Mouse (Mus musculus) neural tube, embryonic 13.5 days (tissue): ENCODE measurements around the gene Gimap7. TPM values are rescaled to one million over a fixed set of nuclear protein-coding genes. Genes with fewer than 3 reads are reported as not detected.

Experiments
- ATAC-seq: fragments of 200-750 bp; cut with Nextera tagmentation; 2 replicates; pipeline ENCODE4 v1.8.0; 2017; ENCODE audit warnings: low read depth, mild to moderate bottlenecking, moderate TSS enrichment, moderate library complexity
- H3K27ac ChIP-seq: fragments of 300-500 bp; sonication (generic); replicated peaks from 2 replicates; pipeline ENCODE4 v1.5.1; 2015; ENCODE audit warnings: moderate library complexity, mild to moderate bottlenecking, inconsistent platforms
- H3K27me3 ChIP-seq: fragments of 300-500 bp; sonication (generic); 2 replicates; pipeline ENCODE4 v1.6.1; 2015; ENCODE audit warnings: mild to moderate bottlenecking, inconsistent platforms
- H3K36me3 ChIP-seq: fragments of 300-500 bp; sonication (generic); 2 replicates; pipeline ENCODE4 v1.6.1; 2015; ENCODE audit warnings: mild to moderate bottlenecking, inconsistent platforms
- H3K4me1 ChIP-seq: fragments of 300-500 bp; sonication (generic); replicated peaks from 2 replicates; pipeline ENCODE4 v1.6.1; 2015; ENCODE audit warnings: inconsistent platforms
- H3K4me2 ChIP-seq: fragments of 300-500 bp; sonication (generic); 2 replicates; pipeline ENCODE4 v1.6.1; 2015; ENCODE audit warnings: inconsistent platforms, mild to moderate bottlenecking, moderate library complexity
- H3K4me3 ChIP-seq: fragments of 300-500 bp; sonication (generic); 2 replicates; pipeline ENCODE4 v1.5.1; 2015; ENCODE audit warnings: mild to moderate bottlenecking, inconsistent platforms
- H3K9ac ChIP-seq: fragments of 300-500 bp; sonication (generic); 2 replicates; pipeline ENCODE4 v1.6.1; 2015; ENCODE audit warnings: moderate library complexity, mild to moderate bottlenecking, inconsistent platforms
- H3K9me3 ChIP-seq: fragments of 300-500 bp; sonication (generic); 2 replicates; pipeline ENCODE4 v1.6.1; 2016; ENCODE audit warnings: inconsistent platforms
- WGBS: fragments of 180-500 bp; shearing (Covaris S2); methylation state at CpG from one replicate; pipeline ENCODE4 v1.1.7; 2015; 5-methylcytosine and 5-hydroxymethylcytosine counted together
- polyA plus RNA-seq: library from polyadenylated mRNA; unstranded; fragments of >200 nt; fragmentation: Nextera tagmentation; extraction: Ambion mirVana; gene quantifications from 2 replicates; pipeline ENCODE4 v1.2.1, GENCODE M21; 2015

The Gimap7 gene
- polyA plus RNA-seq, 1 experiment from 2014 or later: not detected

DNA sequence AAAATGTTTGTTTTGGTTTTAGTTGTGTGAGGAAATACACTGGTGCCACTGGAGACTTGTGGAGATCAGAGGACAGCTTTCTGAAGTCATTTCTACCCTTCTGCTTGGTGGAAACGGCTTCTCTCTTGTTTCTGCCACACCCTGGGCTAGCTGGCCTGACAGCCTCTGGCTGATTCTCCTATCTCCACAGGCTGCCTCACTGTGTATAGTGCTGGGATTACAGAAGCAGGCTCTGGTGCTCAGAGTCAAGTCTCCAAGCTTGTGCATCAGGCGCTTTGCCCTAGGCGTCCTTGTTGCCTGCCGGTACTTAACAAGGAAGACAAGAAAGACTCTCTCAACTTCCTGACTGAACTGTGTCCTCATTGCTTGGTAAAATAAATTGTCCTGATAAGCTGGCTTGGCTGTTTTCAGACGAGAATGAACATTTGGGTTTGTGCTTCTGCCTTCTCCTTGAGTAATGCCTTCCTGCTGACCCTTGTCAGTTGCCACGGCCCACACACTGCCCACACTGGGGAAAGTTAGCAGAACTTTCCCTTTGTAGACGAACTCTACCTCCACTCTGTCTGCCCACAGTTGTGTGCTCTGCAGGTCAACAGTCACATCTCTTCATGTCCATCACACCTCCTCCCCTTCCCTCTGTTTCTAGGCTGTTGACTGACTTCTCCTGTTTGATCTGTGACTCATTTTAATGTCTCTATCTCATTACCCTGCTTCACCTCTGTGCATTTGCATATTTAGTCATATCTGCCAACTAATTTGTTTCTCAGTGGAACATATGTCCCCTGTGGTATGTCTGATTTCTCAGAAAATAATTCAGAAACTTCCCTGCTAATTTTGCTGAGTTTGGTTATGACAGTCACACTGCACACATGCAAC, 28.9 kb downstream of the Gimap7 start:
- H3K36me3 ChIP-seq: no peaks in the 10 kb centered on the region
- no peak overlapping the region for H3K4me2 ChIP-seq
- no peak overlapping the region for H3K9ac ChIP-seq
- WGBS: 74% methylated on average over 7 of the region's 7 CpGs
- peaks cover 9% of the 10 kb centered on the region for H3K4me1 ChIP-seq
- H3K27me3 ChIP-seq: peaks cover 30% of the 10 kb centered on the region
- H3K27ac ChIP-seq: no peak overlapping the region
- H3K4me3 ChIP-seq: no peak overlapping the region
- no peaks in the 10 kb centered on the region for H3K9me3 ChIP-seq
- no peak for ATAC-seq

DNA sequence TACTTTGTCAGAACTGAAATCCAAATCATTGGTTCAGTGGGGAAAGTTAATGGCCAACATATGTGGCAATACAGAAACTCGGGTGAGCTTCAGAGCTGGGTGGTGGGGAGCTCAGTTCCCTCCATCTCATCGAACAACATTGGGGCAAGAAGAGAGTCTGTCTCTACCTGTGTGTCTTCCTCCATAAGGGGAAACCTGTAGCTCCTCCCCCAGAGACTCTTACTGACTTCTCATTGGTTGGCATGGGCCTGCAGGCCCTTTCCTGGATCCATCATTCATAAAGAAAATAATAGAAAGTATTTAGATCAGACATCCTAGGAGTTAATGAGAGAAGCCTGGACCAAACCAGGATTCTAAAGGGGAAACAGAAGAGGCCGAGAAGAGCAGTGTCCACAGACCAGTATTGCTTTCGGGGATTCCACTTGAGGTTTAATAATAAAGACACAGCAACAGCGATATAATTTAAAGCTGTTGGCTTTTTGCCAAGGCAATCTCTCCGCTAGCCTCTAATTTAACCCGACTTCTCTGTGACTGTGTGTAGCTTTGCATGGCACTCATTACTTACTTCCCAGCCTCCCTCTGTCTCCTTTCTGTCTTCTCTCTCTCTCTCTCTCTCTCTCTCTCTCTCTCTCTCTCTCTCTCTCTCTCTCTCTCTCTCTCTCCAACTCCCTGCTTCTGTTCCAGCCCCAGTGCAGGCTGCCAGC, 45.3 kb downstream of the Gimap7 start:
- Histone ChIP-seq H3K27ac (no peak overlapping the region), H3K9me3 (peaks cover 7% of the 10 kb centered on the region; the same call in 1 of the 2 replicates), H3K36me3 (no peaks in the 10 kb centered on the region), H3K27me3 (no peaks in the 10 kb centered on the region), H3K9ac (no peak overlapping the region), H3K4me1 (no peaks in the 10 kb centered on the region), H3K4me3 (no peak overlapping the region), H3K4me2 (no peak overlapping the region)
- peak; percentile 56 for ATAC-seq
- WGBS: 59% methylated on average over 7 of the region's 7 CpGs

DNA sequence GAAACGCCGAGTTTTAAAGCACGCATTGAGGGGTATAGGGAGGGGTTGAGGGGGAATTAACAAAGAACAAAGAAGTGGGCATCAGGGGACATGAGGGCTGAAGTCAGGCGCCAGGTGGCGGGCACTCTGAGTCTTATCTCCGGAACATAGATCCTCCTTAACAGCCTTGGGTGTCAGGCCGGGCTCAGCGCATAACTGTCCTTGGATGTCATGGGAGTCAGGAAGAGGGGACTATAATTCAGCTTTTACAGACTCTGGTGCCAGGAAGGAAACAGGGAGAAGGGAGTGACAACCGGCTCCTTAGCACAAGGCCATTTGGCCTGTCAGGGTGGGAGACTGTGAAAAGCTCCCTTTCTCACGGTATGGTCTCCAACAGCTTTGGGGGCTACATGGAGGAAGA, 46.1 kb downstream of the Gimap7 start:
- Histone ChIP-seq H3K27me3 (no peaks in the 10 kb centered on the region), H3K9me3 (peaks cover 7% of the 10 kb centered on the region; the same call in 1 of the 2 replicates), H3K4me1 (no peaks in the 10 kb centered on the region), H3K4me2 (no peak overlapping the region), H3K27ac (no peak overlapping the region), H3K36me3 (no peaks in the 10 kb centered on the region), H3K4me3 (no peak overlapping the region), H3K9ac (no peak overlapping the region)
- WGBS: 92% methylated on average over 10 of the region's 10 CpGs
- no peak for ATAC-seq

DNA sequence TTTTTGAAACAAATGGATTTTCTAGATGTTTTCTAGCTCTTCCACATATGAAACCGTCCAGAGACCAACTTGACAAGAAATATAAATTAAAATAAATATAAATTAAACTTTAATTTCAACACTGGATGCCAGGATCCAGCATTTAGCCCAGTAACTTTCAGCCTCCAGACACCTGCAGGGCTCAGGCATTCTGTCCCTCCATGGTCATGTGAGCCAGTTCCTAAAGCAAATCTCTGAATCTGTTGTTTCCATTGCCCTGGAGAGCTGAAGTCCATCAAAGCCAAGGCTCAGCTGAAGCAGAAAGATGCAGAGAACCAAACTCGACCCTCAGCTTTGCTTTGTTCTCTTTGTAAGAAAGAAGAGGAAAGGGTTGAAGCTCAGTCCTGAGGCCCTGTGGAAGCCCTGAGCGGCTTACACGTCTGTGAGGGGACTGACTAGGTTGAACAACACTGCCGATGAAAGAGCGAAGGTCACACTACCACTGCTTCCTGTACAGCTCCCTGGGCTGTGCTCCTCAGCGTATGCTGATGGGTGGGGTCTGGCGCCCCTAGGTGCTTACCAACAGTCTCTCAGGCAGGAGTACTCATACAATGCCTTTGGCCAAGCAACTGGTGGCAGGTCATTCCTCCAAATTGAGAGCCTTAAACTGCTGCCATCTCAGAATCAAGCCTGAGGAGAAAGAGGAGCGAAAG, 49.9 kb downstream of the Gimap7 start:
- Histone ChIP-seq H3K27ac (no peak overlapping the region), H3K4me3 (no peak overlapping the region), H3K27me3 (no peaks in the 10 kb centered on the region), H3K4me2 (no peak overlapping the region), H3K9me3 (peaks cover 7% of the 10 kb centered on the region; the same call in 1 of the 2 replicates), H3K9ac (no peak overlapping the region), H3K4me1 (no peaks in the 10 kb centered on the region), H3K36me3 (no peaks in the 10 kb centered on the region)
- no peak for ATAC-seq
- WGBS: 81% methylated on average over 9 of the region's 9 CpGs

DNA sequence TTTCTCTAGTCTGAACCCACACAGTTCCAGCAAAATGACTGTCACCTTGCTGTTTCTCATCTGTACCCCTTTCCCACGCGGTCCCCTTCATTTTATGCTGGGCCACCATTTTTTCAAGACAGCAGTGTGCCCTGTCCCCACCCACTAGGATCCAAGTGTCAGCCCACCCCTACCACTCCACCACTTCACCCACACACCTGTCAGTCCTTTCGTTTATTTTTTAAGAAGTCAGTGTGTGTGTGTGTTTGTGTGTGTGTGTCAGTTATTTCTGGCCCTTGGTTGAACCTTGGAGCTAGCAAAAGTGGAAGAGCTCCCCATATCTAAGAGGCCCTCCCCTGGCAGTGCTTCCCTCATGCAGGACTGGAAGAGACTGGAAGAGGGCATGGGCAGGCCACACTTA, 50.5 kb downstream of the Gimap7 start:
- no peaks in the 10 kb centered on the region for H3K4me1 ChIP-seq
- no peak for ATAC-seq
- no peak overlapping the region for H3K4me3 ChIP-seq
- no peak overlapping the region for H3K4me2 ChIP-seq
- WGBS: 92% methylated on average over 3 of the region's 3 CpGs
- H3K27me3 ChIP-seq: no peaks in the 10 kb centered on the region
- H3K9me3 ChIP-seq: peaks cover 7% of the 10 kb centered on the region; the same call in 1 of the 2 replicates
- no peak overlapping the region for H3K9ac ChIP-seq
- H3K36me3 ChIP-seq: no peaks in the 10 kb centered on the region
- H3K27ac ChIP-seq: no peak overlapping the region

DNA sequence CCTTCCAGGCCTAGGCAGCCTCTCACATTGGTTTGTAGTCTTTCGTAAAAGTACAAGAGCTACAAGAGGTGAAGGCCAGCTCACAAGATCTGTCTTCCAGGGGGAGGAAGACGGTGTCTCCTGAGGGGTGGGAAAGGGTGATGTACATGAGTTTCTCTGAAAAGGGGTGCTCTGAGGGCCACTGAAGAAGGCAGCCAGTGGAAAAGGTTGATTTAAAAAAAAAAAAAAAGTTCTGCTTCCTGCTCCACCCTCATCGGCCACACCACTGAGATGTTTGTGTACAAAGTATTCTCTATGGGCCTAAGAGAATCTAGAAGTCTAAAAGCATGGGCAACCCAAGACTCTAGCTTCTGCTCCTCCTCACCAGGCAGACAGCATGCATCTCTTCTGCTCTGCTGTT, 52.3 kb downstream of the Gimap7 start, which contains the start of gene Gimap3:
Gene Gimap3 (minus strand): TSS at position 156 of the 400 bp plus-strand sequence.
- Histone ChIP-seq H3K9me3 (no peaks in the 10 kb centered on the region), H3K27ac (no peak within 1 kb of the TSS), H3K4me2 (no peak within 1 kb of the TSS), H3K36me3 (no peaks in the 10 kb centered on the region), H3K4me1 (no peaks in the 10 kb centered on the region), H3K27me3 (no peaks in the 10 kb centered on the region), H3K9ac (no peak within 1 kb of the TSS), H3K4me3 (no peak within 1 kb of the TSS)
- 95% methylated on average over 3 of the region's 3 CpGs for WGBS
- no peak for ATAC-seq

DNA sequence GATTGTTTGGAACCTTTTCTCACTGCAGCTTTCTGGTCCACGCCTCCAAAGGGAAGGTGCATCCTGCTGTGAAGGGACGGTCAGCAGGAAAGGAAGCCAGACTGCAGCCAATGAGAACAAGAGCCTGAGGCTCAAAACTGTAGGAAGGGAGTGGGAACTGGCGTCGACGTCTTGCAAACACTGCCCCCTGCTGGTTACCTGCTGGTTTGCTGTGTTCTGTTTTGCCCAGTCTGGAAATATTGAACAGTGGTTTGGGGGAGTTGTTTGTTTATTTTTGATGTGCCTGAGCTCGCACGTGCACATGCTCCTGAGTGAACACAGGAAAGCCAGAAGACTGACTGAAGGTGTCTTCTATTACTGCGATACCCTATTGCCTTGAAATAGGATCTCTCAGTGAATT, 53.6 kb downstream of the Gimap7 start:
- 12% methylated on average over 8 of the region's 8 CpGs for WGBS
- 0 out of 2 replicates have a peak overlapping the region, but pooled peaks have one; percentile 4 for H3K4me2 ChIP-seq
- H3K9me3 ChIP-seq: no peaks in the 10 kb centered on the region
- ATAC-seq: peak; percentile 43; the same call in 1 of the 2 replicates
- no peaks in the 10 kb centered on the region for H3K4me1 ChIP-seq
- no peaks in the 10 kb centered on the region for H3K27me3 ChIP-seq
- H3K4me3 ChIP-seq: no peak overlapping the region
- H3K27ac ChIP-seq: no peak overlapping the region
- no peak overlapping the region for H3K9ac ChIP-seq
- no peaks in the 10 kb centered on the region for H3K36me3 ChIP-seq

Other genes with a start within 250 kb of the Gimap7 start
- gene Atp6v0e2, start 181.0 kb upstream of the Gimap7 start, polyA plus RNA-seq: 177 and 203 TPM in 2 replicates
- 20.7 and 24.0 TPM in 2 replicates for gene Lrrc61, start 163.8 kb upstream of the Gimap7 start, polyA plus RNA-seq
- gene Rarres2, start 145.8 kb upstream of the Gimap7 start, polyA plus RNA-seq: 9.2 and 10.9 TPM in 2 replicates
- gene Gm45021, start 129.0 kb upstream of the Gimap7 start, polyA plus RNA-seq: not detected in 2 replicates
- gene Repin1, start 124.7 kb upstream of the Gimap7 start, polyA plus RNA-seq: 38.0 and 40.3 TPM in 2 replicates
- not detected in 2 replicates for gene Gm44965, start 124.7 kb upstream of the Gimap7 start, polyA plus RNA-seq
- gene Zfp775, start 116.6 kb upstream of the Gimap7 start, polyA plus RNA-seq: 11.3 and 15.7 TPM in 2 replicates
- gene AI854703, start 91.9 kb upstream of the Gimap7 start, polyA plus RNA-seq: 11.2 and 12.7 TPM in 2 replicates
- gene Gimap8, start 71.4 kb upstream of the Gimap7 start, polyA plus RNA-seq: 0.74 TPM in 2 replicates
- gene Gimap9, start 42.5 kb upstream of the Gimap7 start, polyA plus RNA-seq: 1.6 and 2.7 TPM in 2 replicates
- 2.9 and 3.3 TPM in 2 replicates for gene Gimap4, start 34.1 kb upstream of the Gimap7 start, polyA plus RNA-seq
- 10.9 and 11.6 TPM in 2 replicates for gene Gimap6, start 10.4 kb upstream of the Gimap7 start, polyA plus RNA-seq
- gene Gm28053, start within 50 bp of the Gimap7 start, polyA plus RNA-seq: 0.95 TPM in 1 of 2 replicates, not detected in the other
- gene Gimap1, start 20.4 kb downstream of the Gimap7 start, polyA plus RNA-seq: 8.6 and 8.7 TPM in 2 replicates
- 2.0 TPM in 2 replicates for gene Gimap5, start 27.6 kb downstream of the Gimap7 start, polyA plus RNA-seq
- gene Gimap3, start 52.2 kb downstream of the Gimap7 start, polyA plus RNA-seq: not detected in 2 replicates
- 22.8 and 30.5 TPM in 2 replicates for gene Tmem176a, start 122.3 kb downstream of the Gimap7 start, polyA plus RNA-seq
- gene Tmem176b, start 122.9 kb downstream of the Gimap7 start, polyA plus RNA-seq: 127 and 151 TPM in 2 replicates
- not detected in 2 replicates for gene Aoc1, start 154.3 kb downstream of the Gimap7 start, polyA plus RNA-seq
- not detected in 2 replicates for gene 1600015I10Rik, start 211.3 kb downstream of the Gimap7 start, polyA plus RNA-seq